Mouse (Mus musculus): ENCODE results near the gene Gfap.

Gfap gene

DNA sequence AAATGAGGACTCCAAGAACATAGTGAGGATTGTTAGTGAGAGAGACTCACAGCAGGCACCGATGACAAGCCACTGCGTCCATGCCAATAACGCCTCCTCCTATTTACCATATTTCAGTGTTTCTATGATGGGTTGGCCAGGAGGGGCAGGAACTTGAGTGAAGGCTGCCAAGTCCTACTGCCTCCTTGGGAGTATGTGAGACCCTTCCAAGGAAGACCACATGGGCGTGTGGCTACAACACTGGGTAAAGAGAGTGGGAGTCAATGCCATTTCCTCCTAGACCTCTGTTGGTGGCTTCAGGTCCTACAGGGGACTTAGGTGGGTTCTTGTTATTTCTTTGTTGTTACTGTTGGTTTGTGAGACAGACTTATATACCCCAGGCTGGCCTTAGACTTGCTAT, 487 bp upstream of the Gfap start:
- intact Hi-C loops (cut with DNase I) = loop anchor here (2.0 to 10.0 kb wide), 2 partner anchors 92 to 154 kb away; no protein-coding TSS in a partner anchor

GRCm38 (mm10) chr11:102898408-102898807, 2.3 kb downstream of the Gfap start:
- intact Hi-C loops (cut with DNase I) = no loop called here

DNA sequence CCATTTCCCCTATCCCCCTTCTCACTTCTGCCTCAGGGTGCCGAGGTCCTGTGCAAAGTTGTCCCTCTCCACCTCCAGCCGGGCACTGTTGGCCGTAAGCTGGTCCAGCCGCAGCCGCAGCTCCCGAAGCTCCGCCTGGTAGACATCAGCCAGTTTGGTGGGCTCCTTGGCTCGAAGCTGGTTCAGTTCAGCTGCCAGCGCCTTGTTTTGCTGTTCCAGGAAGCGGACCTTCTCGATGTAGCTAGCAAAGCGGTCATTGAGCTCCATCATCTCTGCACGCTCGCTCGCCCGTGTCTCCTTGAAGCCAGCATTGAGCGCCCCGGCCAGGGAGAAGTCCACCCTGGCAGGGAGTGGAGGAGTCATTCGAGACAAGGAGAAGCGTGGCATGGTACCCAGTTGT, 4.1 kb downstream of the Gfap start:
- intact Hi-C loops (cut with DNase I) = no loop called here

GRCm38 (mm10) chr11:102895779-102896178, 4.9 kb downstream of the Gfap start:
- intact Hi-C loops (cut with DNase I) = no loop called here

DNA sequence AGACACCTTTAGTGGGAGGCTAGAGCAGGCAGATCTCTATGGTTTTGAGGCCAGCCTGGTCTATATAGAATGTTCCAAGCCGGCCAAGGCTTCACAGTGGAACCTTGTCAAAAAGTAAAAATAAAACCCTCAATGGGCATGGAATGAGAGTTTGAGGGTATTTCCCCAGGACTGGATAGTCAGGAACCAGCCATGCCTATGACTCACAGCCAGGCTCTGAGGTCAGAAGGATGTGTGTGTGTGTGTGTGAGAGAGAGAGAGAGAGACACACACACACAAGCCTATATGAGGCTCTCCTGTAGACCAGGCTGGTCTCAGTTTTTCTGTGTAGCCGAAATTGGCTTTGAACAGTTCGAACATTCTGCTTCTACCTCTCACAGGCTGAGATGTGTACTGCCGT, 6.0 kb downstream of the Gfap start:
- intact Hi-C loops (cut with DNase I) = loop anchor here (5.0 kb wide), 1 partner anchor 43 kb away; no protein-coding TSS in a partner anchor

DNA sequence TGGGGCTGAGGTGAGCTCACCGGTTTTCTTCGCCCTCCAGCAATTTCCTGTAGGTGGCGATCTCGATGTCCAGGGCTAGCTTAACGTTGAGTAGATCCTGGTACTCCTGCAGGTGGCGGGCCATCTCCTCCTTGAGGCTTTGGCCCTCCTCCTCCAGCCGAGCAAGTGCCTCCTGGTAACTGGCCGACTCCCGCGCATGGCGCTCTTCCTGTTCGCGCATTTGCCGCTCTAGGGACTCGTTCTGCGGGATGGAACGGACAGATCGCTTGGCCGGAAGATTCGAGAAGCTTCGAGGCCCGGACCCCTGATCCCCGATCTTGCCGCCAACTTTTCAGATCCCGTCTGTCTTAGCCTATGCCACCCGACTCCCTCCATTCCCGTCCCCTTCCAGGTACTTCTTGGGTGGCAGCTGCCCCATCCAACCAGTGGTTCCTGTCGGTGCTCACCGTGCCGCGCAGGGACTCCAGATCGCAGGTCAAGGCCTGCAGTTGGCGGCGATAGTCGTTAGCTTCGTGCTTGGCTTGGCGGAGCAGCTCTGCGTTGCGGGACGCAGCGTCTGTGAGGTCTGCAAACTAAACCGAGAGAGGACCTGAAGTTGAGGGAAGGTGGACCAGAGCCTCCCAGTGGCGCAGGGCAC, 7.6 kb downstream of the Gfap start:
- intact Hi-C loops (cut with DNase I) = loop anchor here (5.0 kb wide), 1 partner anchor 44 kb away; no protein-coding TSS in a partner anchor

DNA sequence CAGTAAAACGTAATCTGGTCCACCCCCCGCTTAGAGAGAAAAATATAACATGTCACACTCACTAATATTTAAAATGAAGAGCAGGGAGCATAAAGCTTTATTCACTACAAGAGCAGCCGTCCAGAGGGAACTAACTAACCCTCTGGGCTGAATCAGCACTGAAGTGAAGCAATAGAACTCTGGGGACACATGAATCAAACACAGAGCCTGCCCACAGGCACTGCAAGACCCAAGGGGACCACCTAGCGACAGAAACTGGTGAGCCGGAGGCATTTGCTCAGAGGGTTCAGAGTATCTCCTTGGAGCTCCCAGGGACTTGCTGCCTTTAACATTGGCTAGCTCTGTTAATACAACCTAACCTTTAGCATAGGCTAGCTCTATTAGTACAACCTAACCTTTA, 10.6 kb downstream of the Gfap start:
- intact Hi-C loops (cut with DNase I) = loop anchor here (5.0 kb wide), 1 partner anchor 47 kb away; no protein-coding TSS in a partner anchor

- intact Hi-C loops (cut with DNase I) = no loop called here
These were observed 12.6 kb downstream of the Gfap start for GRCm38 (mm10) chr11:102888135-102888534.

GRCm38 (mm10) chr11:102887433-102887832, 13.3 kb downstream of the Gfap start:
- intact Hi-C loops (cut with DNase I) = no loop called here

DNA sequence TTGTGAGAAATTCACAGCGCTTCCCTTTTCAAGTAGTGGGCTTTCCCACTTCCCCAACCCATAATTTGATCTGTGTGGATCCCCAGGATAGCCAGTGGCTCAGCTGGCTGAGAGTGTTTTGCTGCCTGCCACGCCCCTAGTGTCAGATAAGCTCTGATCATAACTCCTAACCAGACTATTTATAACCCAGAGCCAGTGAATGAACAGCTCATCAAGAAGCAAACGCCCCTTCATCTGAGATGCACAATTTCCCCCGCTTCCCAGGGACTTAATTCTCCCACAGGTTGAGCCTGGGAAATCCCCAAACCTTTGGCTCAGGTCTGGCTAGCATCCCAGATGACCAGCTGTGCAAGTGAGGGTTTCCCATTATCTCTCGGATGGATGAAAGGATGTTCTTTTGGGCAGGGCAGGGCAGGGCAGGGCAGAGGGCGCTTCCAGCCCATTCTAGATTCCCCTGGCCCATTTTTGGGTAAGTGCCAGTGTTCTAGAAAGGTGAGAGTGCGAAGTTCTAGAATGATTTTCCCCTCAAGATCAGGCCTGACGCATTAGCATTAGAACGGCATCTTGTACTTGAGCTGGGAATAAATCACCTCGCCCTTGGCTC, 16.0 kb downstream of the Gfap start, which contains the start of gene Fam187a:
Fam187a (plus strand) TSS at position 554 of the 604 bp plus-strand sequence.
- intact Hi-C loops (cut with DNase I) = no loop called here

DNA sequence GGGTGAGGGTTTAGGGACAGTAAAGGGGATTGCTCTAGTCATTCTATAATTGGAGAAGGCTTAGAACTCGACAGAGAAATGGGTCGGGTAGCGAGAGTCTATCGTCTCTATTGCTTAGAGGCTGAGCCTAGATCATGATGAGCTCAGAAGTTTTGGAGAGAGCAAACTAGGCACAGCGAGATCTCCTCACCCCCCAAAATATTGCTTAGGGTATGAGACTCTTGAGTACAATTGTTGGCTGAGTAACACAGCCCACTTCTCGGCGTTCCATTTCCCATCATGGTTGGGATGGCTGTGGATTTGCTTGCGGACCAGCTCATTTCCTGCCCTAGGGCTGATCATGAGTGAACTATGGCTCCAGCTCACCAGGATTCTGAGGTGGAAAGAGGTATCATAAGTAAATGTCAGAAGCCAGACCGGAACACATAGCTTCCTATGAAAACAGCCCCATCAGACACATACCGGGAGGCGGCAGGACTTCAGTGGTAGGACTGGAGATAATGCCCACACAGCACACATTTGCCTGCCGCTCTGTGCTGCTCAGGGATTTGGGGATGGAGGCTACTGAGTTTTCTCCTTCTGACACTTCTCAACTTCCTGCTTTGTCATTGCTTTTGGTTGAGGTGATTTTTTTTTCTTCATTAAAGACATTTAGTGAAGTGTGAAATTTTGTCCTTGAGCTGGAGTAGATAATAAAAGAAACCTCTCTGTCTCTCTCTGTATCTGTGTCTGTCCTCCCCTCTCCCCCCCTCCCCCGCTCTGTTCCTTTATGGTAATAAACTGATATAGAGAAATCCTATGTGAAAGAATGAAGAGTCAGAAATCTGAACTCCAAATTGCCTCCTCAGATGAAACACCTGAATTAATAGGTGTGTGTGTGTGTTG, 19.2 kb downstream of the Gfap start:
- intact Hi-C loops (cut with DNase I) = no loop called here

GRCm38 (mm10) chr11:102880585-102881313, 20.0 kb downstream of the Gfap start, which contains the start of the genes Eftud2 and Ccdc103:
Eftud2 (minus strand) TSS chr11:102880985.
Ccdc103 (plus strand) TSS chr11:102881204.
- intact Hi-C loops (cut with DNase I) = no loop called here

- intact Hi-C loops (cut with DNase I) = no loop called here
These were observed 21.2 kb downstream of the Gfap start for GRCm38 (mm10) chr11:102879558-102879957.

DNA sequence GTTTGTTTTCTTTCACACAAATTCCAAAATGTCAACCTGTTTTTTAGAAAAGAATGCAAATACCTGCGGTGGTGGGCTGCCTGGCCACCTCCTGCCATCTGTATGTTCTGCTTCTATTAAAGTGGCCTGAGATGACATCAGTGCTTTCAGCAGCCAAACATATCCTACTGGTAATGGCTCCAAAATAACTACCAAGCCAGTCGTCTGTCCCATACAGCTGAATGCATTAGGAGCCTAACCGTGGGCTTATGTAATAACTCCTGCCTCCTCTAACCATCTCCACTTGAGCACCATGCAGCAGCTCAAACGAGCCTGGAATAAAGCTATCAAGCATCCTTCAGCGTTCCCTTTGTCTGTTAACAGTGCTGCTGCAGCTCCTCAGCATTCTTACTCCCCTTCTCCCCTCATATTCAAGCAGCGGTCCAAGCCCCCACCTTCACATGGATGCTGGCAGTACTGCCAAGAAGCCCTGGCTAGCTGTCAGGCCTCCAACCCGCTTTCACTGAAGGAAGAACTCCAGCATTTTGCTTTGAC, 25.8 kb downstream of the Gfap start:
- intact Hi-C loops (cut with DNase I) = no loop called here

- intact Hi-C loops (cut with DNase I) = no loop called here
These were observed 36.4 kb downstream of the Gfap start for GRCm38 (mm10) chr11:102864272-102864671.

DNA sequence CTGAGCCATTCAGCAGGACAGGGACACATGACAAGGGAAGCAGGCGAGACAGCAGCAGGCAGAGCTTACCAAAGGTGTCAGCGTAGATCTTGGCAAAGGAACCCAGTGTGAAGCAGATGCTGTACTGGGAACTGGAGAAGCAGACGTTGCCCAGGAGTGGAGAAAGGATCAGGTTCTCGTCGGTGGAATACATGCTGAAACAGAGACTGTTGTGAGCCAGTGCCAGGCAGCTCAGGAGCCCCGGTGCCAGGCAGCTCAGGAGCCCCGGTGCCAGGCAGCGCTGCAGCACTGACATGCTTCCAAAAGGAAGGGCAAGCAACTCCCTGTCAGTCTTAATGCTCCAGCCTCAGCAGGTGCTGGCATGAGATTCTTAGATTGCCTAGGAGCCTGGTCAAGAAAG, 40.8 kb downstream of the Gfap start:
- intact Hi-C loops (cut with DNase I) = no loop called here

GRCm38 (mm10) chr11:102858951-102859350, 41.8 kb downstream of the Gfap start:
- intact Hi-C loops (cut with DNase I) = no loop called here

GRCm38 (mm10) chr11:102855941-102856340, 44.8 kb downstream of the Gfap start:
- intact Hi-C loops (cut with DNase I) = no loop called here

GRCm38 (mm10) chr11:102853760-102854159, 47.0 kb downstream of the Gfap start:
- intact Hi-C loops (cut with DNase I) = loop anchor here (2.0 to 5.0 kb wide), 2 partner anchors 36 to 77 kb away; partner anchors contain the start of gene Gjc1

DNA sequence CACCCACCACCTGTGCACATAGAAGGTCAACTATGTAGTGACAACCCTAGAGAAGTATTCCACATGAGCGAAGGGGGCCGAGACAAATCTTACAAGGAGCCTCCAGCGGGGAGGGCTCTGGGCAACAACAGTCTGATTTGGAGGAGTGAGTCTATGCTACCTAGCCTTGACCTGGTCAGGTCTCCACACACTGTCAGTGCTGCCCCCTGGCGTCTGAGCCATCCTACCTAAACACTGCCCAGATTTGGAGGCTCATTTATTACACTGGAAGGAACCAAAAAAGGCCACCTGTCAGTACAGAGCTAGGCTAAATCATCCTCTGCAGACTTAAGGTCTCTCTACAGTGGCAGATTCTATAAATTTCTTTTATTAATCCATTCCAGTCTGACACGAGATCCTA, 48.8 kb downstream of the Gfap start:
- intact Hi-C loops (cut with DNase I) = loop anchor here (2.0 to 5.0 kb wide), 2 partner anchors 35 to 75 kb away; partner anchors contain the start of gene Gjc1

DNA sequence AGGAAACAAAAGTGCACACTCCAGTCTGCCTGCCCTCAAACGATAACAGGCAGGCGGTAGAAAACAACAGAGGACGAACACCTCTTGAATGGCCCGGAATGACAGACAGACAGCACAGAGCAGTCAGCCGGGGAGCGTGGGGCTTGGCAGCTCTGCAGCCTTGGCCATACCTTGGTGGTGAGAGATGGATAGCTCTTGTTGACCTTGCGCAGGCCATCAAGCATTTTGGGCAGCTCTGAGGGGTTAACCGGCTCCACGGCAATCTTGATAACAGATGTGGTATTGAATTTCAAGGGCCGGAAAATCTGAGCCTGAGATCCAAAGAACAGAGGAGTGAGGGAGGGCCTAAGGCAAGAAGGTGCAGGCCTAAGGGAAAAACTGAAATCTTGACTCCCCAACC, 54.8 kb downstream of the Gfap start:
- intact Hi-C loops (cut with DNase I) = no loop called here
